Mouse (Mus musculus) ovary, postnatal 10 days (tissue): ENCODE data around the gene Ano8.

Source experiments
- DNase-seq: peaks from one replicate; pipeline ENCODE4 v3.0.0; 2022; ENCODE audit warnings: low spot score

The Ano8 gene

DNA sequence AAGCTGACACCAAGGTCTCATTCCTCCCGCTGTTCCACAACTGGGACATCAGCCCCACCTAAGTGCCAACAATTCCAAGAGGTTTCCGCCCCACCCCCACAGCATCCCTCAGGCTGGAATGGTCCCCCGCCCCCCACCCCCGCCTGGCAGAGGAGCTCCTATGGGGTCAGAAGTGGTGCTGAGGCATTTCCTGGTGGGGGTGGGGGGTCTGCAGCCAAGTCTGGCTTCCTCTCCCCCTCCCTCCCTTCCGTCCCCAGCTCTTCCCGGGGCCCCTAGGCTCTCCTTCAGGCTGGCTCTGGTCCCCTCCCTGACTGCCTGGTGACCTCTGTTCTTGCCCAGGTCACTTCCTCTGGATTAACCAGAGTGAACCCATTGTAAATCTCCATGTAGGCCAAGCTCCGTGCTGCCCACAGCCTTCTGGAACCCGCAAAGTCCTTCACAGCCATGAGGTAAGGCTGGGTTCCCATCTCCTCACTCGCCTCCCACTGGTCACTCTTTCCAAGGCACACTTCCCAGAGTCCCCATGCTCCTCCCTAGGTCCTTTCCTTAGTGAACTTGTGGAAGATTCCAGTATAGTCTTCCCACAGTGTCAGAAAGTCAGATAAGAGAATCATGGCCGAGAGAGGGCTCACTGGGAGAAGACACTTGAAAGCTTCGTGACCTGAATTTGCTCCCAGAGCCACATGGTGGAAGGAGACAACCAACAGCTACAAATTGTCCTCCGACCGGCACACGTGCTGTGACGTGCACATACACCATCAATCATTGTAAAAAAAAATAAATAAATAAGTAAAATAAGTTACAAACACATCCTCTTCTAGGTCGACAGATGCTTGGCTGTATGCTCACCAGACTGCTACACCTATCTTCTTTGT is 13.3 kb upstream of the Ano8 start:
- DNase-seq = no peak

- no peak for DNase-seq
Observed at GRCm38 (mm10) chr8:71497881-71498501, 12.2 kb upstream of the Ano8 start.

DNA sequence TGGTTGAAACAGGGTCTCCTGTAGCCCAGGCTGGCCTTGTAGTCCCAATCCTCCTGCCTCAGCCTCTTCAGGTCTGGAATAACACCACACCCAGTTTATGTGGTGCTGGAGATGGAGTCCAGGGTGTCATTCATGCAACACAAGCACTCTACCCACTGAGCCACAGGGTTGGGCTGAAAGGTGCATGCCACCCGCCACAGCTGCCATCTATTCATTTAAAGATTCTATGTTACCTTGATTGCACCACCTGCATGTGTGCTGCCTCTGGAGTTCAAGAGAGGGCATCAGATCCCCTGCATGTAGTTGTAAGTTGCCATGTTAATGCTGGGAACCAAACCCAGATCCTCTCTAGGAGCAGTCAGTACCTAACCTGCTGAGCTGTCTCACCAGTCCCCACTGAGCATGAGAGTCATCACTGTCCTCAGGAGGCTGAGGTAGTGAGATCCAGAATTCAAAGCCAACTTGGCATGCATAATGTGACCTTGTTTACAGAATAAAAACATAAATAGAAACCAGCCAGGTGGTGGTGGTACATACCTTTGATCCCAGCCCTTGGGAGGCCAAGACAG is 11.4 kb upstream of the Ano8 start:
- DNase-seq = no peak

DNA sequence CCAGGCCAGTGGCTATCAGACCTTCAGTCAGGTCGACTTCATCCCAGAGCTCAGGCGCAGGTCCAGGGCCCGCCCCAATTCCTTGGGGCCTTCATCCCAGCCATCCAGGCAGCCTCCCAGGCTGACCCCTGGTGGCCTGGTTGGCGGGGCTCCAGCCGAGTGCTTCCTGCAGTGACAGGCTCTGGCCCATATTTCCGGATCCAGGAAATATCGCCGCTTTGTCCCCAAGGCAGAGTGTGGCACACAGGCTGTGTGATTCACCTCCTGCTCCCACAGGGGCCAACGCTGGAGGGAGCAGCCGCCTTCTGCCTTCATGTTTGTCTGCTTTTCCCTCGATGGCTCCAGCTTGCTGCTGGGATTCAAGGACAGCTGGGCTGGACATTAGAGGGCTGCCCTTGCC is 10.7 kb upstream of the Ano8 start:
- peak; percentile 69 for DNase-seq

DNA sequence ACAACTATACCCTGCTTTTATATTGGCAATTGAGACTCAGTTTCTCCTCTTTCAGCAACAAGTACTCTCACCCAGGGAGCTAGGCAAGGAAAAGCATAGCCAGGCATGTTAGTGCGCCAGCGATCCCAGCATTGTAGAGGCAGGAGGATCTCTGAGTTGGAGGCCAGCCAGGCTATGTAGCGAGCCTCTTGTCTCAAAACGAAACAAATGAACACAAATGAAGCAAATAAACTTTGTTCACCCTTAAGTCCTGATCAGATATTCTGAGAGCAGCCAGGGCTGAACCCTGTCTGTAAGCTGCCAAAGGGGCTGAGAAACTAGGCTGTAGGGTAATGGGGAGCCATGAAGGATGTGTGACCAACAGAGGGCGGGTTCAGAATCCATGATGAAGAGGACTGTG is 10.0 kb upstream of the Ano8 start:
- DNase-seq = no peak

DNA sequence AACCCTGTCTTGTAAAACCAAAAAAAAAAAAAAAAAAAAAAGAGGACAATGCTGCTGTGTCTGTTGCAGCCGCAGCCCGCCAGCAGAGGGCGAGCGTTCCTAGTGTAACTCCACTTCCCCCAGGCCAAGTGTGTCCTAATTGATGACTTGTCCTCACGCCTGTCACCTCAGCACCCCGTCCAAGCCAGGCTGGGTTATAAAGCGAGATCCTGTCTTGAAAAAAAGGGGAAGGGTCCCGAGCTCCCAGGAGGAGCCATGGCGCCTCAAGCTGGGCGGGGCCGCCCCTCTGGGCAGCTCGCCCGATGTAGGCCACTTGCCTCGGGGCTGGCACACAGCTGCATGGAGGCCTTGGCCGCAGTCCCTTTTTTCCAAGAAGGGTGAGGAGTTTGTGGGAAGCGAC is 9.3 kb upstream of the Ano8 start:
- peak; percentile 57 for DNase-seq

DNA sequence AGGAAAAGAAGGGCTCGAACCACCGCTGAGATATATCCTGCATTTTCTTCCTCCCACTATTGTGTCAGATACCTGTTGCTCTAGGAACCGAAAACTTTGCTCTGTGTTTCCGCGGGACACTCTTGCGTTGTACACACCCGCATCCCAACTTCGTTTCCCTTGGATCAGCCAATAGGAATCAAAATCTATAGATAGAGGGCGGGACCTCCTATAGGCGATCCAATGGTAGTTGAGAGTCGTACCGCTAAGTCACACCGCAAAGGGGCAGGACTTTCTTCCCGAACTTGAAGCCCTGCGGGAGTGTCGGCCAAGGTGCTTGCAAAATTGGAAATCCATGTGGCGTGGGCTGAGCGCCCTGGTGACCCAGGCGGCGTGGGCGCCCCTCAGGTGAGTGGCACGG is 2.7 kb upstream of the Ano8 start:
- peak; percentile 74 for DNase-seq

GRCm38 (mm10) chr8:71487691-71488445 is 2.1 kb upstream of the Ano8 start, which contains the start of gene Gtpbp3:
Gene Gtpbp3, plus strand, starts transcription at chr8:71488103.
- DNase-seq = peak; percentile 58

- no peak for DNase-seq
Observed at GRCm38 (mm10) chr8:71486136-71486529, 370 bp upstream of the Ano8 start.

DNA sequence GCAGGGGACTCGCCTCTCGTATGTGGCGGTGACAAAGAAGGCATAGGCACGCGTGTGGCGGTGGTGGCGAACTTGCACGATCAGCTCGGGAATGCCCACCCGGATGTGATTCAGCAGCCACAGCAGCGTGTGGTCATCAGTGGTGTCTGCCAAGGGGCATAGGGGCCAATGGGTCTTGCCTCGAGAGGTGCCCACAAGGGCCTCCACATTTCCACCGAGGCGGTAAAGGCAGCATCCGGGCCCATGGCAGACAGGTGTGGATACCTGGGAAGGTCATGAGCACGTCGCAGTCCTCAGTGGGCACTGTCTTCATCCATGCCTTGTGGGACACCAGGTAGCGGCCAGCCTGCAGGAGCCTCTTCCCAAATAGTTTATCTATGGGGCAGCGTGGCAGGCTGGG is 1.0 kb downstream of the Ano8 start:
- no peak for DNase-seq

GRCm38 (mm10) chr8:71483932-71484331 is 1.8 kb downstream of the Ano8 start:
- DNase-seq = no peak

DNA sequence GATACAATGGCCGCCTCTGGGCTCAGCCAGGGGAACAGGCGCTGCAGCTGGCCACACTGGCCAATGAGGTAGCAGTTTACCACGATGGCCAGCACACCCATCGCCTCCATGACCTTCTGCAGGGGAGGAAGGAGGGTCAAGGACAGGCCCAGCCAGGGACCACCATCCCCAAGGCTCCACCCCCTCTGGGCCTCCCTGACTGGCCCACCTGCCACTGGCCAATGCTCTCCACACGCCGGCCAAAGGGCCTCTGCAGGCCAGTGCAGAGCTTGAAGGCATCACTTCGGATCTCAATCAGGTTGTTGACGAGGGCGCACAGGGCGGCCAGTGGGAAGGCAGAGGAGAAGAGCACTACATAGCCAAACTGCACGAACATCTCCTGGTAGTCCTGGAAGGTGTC is 6.8 kb downstream of the Ano8 start:
- no peak for DNase-seq

GRCm38 (mm10) chr8:71477196-71477845 is 8.4 kb downstream of the Ano8 start:
- no peak for DNase-seq

- DNase-seq = peak; percentile 66
Observed at GRCm38 (mm10) chr8:71476099-71476940, 9.4 kb downstream of the Ano8 start.

DNA sequence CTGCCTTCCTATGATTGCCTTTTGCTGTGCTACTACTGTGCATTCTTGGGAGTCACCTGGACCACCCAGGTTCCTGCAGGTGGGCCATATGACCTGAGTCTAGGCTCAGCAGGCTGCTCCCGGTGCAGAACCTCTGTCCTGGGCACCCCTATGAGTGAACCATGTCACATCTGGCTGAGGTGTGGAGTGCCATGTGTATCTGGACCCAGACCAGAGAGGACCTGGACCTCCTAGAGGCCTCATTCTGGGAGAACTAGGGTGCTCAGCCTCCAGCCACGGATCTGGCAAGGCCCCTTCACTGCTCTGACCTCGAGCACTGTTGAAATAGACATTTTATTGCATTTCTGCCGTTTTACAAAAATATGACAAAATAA is 10.1 kb downstream of the Ano8 start:
- no peak for DNase-seq

DNA sequence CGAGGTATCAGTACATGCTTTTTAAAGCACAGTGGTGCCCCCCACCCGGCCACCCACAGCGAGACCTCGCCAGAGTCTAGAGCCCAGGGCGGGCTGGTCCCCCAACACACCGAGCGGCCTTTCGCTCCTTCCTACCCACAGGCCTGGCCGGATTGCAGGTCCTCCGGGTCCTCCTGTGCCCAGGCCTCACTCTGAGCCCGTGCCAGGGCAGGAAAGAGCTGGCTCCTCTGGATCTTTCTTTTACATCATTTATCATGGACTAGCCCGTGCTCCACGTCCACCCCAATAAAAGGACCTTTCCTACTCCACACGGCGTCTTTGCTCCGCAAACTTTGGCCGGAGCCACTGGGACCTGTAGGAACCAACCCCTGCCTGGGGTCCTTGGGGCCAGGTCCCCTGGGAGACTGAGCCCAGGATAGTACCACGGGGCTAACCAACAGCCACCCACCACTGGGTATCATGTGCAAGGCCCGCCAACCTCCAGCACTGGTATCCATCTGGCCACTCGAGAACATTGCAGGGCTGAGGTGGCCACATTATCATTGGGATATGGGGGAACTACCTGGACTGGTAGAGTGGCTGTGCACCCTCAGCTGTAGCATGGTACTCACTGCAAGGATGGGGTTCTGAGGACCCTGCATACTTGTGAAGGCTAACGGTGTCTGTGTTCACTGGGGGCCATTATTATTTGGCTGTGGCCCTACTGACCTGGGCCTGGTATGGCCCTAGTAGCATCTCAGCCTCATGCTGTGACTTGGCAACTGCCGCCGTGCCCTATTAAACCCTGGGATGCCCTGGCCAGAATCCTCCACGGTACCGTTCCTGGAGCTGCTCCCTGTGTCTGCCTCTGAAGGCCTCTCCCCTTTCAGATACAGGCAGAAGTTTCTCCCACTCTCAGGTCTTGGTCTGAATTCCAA is 10.7 kb downstream of the Ano8 start:
- no peak for DNase-seq

- no peak for DNase-seq
Observed at GRCm38 (mm10) chr8:71474344-71474743, 11.4 kb downstream of the Ano8 start.

DNA sequence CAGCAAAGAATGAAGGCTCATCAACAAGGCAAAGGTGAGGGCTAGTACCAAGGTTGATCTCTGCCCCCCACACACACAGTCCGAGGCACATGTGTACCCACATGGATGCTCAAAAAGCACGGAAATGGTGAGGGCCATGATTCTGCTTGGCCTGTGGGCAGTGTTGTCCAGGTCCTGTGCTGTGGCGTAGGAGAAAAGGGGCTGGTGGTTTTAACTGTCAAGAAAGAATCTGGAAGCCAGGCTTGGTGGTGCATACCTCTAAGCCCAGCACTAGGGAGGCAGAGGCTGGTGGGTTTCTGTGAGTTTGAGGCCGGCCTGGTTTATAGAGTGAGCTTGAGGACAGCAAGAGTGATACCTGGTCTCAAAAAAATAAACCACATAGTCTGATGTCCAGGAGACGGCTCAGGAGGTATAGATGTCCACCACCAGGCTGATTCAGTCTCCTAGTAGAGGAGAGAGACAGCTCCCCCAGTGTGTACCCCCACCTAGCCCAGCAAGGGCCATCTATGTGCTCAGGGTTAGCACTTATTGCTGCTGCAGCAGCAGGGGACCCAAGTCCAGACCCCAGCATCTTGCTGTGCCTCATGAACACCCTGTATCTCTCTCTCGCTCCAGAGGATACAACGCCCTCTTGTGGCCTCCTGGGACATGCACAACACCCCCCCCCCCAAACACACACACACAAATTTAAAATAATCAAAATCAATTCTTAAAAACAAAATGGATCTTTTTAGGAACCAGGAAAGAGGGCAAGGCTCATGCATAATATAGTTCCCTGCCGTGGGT is 13.0 kb downstream of the Ano8 start:
- DNase-seq = no peak

GRCm38 (mm10) chr8:71471861-71472260 is 13.9 kb downstream of the Ano8 start:
- DNase-seq = no peak
